Mouse (Mus musculus) erythroblast, embryonic 14.5 days (primary cell): ENCODE measurements around the gene Tmbim1.

ENCODE experiments used
- GATA1 ChIP-seq: IDR thresholded peaks from 2 replicates; pipeline ENCODE4 v1.6.1; 2012; ENCODE audit warnings: low read length, inconsistent platforms, mixed read lengths
- TAL1 ChIP-seq: IDR thresholded peaks from 3 replicates; pipeline ENCODE4 v1.6.1; 2012; ENCODE audit warnings: low read length, inconsistent platforms, mixed read lengths

DNA sequence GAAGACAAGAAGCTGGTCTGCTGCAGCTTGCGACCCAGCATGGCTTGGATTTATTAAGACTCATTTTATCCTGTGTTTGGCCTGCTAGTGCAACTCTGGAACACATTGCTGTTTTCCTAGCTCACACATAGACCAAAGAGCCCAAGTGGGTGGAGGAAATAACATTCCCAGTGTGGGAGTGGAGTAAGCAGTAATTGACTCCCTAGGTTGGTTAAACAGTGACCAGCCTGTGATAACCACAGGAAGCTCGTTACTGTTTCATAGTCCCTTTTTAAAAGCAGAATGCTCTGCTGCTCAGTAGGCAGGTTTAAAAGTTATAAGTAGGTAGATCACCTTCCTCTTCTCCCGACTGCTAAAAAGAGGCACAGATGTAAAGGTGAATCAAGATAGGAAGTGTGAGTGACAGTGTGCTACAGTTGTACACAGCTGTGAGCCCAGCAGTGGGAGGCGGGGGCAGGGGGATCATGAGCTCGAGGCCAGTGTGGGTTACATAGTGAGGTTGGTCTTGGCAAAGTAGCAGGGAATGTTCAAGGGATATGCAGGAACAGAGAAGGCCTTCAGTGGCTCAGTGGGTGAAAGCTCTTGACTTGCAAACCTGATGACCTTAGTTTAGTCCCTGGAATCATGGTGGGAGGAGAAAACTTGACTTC is 56.0 kb downstream of the Tmbim1 start:
- no peak for TF ChIP-seq GATA1
- TF ChIP-seq TAL1 = no peak
